Mouse (Mus musculus): ENCODE measurements around the gene Lrp6. TPM values are rescaled to one million over a fixed set of nuclear protein-coding genes. Genes with fewer than 3 reads are reported as not detected.

Gene Lrp6
- polyA plus RNA-seq, 1 experiment = 3.6 TPM

GRCm38 (mm10) chr6:134535169-134535568 is 31.6 kb downstream of the Lrp6 start:
- no peaks in the 10 kb centered on the region for H3K27me3 ChIP-seq (ENCODE audit: control insufficient read depth, insufficient read depth, low read length)
- no peaks in the 10 kb centered on the region for H3K36me3 ChIP-seq (ENCODE audit: control insufficient read depth, insufficient read depth, low read length)
- H3K27ac ChIP-seq (ENCODE audit: control insufficient read depth, insufficient read depth, low read depth, low read length) = no peak overlapping the region
- H3K4me1 ChIP-seq (ENCODE audit: control insufficient read depth, insufficient read depth, low read length) = no peaks in the 10 kb centered on the region
- no peak overlapping the region for H3K4me3 ChIP-seq (ENCODE audit: control insufficient read depth, low read depth, low read length)
- TF ChIP-seq POLR2A (IDR thresholded peaks at IDR 0.05; ENCODE audit: control insufficient read depth, low read depth, low read length) (no peak), CTCF (IDR thresholded peaks at IDR 0.05; ENCODE audit: control insufficient read depth, insufficient read depth, insufficient replicate concordance, low read depth, low read length) (no peak)

GRCm38 (mm10) chr6:134533021-134533420 is 33.7 kb downstream of the Lrp6 start:
- Histone ChIP-seq H3K4me1 (ENCODE audit: control insufficient read depth, insufficient read depth, low read length) (no peaks in the 10 kb centered on the region), H3K4me3 (ENCODE audit: control insufficient read depth, low read depth, low read length) (no peak overlapping the region), H3K27ac (ENCODE audit: control insufficient read depth, insufficient read depth, low read depth, low read length) (no peak overlapping the region), H3K36me3 (ENCODE audit: control insufficient read depth, insufficient read depth, low read length) (no peaks in the 10 kb centered on the region), H3K27me3 (ENCODE audit: control insufficient read depth, insufficient read depth, low read length) (no peaks in the 10 kb centered on the region)
- TF ChIP-seq POLR2A (IDR thresholded peaks at IDR 0.05; ENCODE audit: control insufficient read depth, low read depth, low read length) (no peak), CTCF (IDR thresholded peaks at IDR 0.05; ENCODE audit: control insufficient read depth, insufficient read depth, insufficient replicate concordance, low read depth, low read length) (no peak)

GRCm38 (mm10) chr6:134531950-134532349 is 34.8 kb downstream of the Lrp6 start:
- Histone ChIP-seq H3K27ac (ENCODE audit: control insufficient read depth, insufficient read depth, low read depth, low read length) (no peak overlapping the region), H3K36me3 (ENCODE audit: control insufficient read depth, insufficient read depth, low read length) (no peaks in the 10 kb centered on the region), H3K4me3 (ENCODE audit: control insufficient read depth, low read depth, low read length) (no peak overlapping the region), H3K4me1 (ENCODE audit: control insufficient read depth, insufficient read depth, low read length) (no peaks in the 10 kb centered on the region), H3K27me3 (ENCODE audit: control insufficient read depth, insufficient read depth, low read length) (no peaks in the 10 kb centered on the region)
- TF ChIP-seq POLR2A (IDR thresholded peaks at IDR 0.05; ENCODE audit: control insufficient read depth, low read depth, low read length) = no peak
- no peak for TF ChIP-seq CTCF (IDR thresholded peaks at IDR 0.05; ENCODE audit: control insufficient read depth, insufficient read depth, insufficient replicate concordance, low read depth, low read length)

GRCm38 (mm10) chr6:134529340-134529739 is 37.4 kb downstream of the Lrp6 start:
- Histone ChIP-seq H3K36me3 (ENCODE audit: control insufficient read depth, insufficient read depth, low read length) (no peaks in the 10 kb centered on the region), H3K27me3 (ENCODE audit: control insufficient read depth, insufficient read depth, low read length) (no peaks in the 10 kb centered on the region), H3K4me3 (ENCODE audit: control insufficient read depth, low read depth, low read length) (no peak overlapping the region), H3K27ac (ENCODE audit: control insufficient read depth, insufficient read depth, low read depth, low read length) (no peak overlapping the region), H3K4me1 (ENCODE audit: control insufficient read depth, insufficient read depth, low read length) (no peaks in the 10 kb centered on the region)
- TF ChIP-seq CTCF (IDR thresholded peaks at IDR 0.05; ENCODE audit: control insufficient read depth, insufficient read depth, insufficient replicate concordance, low read depth, low read length) = no peak
- no peak for TF ChIP-seq POLR2A (IDR thresholded peaks at IDR 0.05; ENCODE audit: control insufficient read depth, low read depth, low read length)

GRCm38 (mm10) chr6:134528396-134528795 is 38.4 kb downstream of the Lrp6 start:
- H3K36me3 ChIP-seq (ENCODE audit: control insufficient read depth, insufficient read depth, low read length) = no peaks in the 10 kb centered on the region
- TF ChIP-seq POLR2A (IDR thresholded peaks at IDR 0.05; ENCODE audit: control insufficient read depth, low read depth, low read length) = no peak
- TF ChIP-seq CTCF (IDR thresholded peaks at IDR 0.05; ENCODE audit: control insufficient read depth, insufficient read depth, insufficient replicate concordance, low read depth, low read length) = no peak
- no peak overlapping the region for H3K4me3 ChIP-seq (ENCODE audit: control insufficient read depth, low read depth, low read length)
- no peak overlapping the region for H3K27ac ChIP-seq (ENCODE audit: control insufficient read depth, insufficient read depth, low read depth, low read length)
- no peaks in the 10 kb centered on the region for H3K4me1 ChIP-seq (ENCODE audit: control insufficient read depth, insufficient read depth, low read length)
- H3K27me3 ChIP-seq (ENCODE audit: control insufficient read depth, insufficient read depth, low read length) = no peaks in the 10 kb centered on the region

- no peaks in the 10 kb centered on the region for H3K27me3 ChIP-seq (ENCODE audit: control insufficient read depth, insufficient read depth, low read length)
- H3K4me3 ChIP-seq (ENCODE audit: control insufficient read depth, low read depth, low read length) = no peak overlapping the region
- no peak overlapping the region for H3K27ac ChIP-seq (ENCODE audit: control insufficient read depth, insufficient read depth, low read depth, low read length)
- TF ChIP-seq CTCF (IDR thresholded peaks at IDR 0.05; ENCODE audit: control insufficient read depth, insufficient read depth, insufficient replicate concordance, low read depth, low read length) (no peak), POLR2A (IDR thresholded peaks at IDR 0.05; ENCODE audit: control insufficient read depth, low read depth, low read length) (no peak)
- H3K36me3 ChIP-seq (ENCODE audit: control insufficient read depth, insufficient read depth, low read length) = no peaks in the 10 kb centered on the region
- H3K4me1 ChIP-seq (ENCODE audit: control insufficient read depth, insufficient read depth, low read length) = no peaks in the 10 kb centered on the region
Measured at GRCm38 (mm10) chr6:134527596-134528128, 39.1 kb downstream of the Lrp6 start.

- TF ChIP-seq POLR2A (IDR thresholded peaks at IDR 0.05; ENCODE audit: control insufficient read depth, low read depth, low read length) (no peak), CTCF (IDR thresholded peaks at IDR 0.05; ENCODE audit: control insufficient read depth, insufficient read depth, insufficient replicate concordance, low read depth, low read length) (no peak)
- H3K4me3 ChIP-seq (ENCODE audit: control insufficient read depth, low read depth, low read length) = no peak overlapping the region
- no peaks in the 10 kb centered on the region for H3K4me1 ChIP-seq (ENCODE audit: control insufficient read depth, insufficient read depth, low read length)
- no peaks in the 10 kb centered on the region for H3K36me3 ChIP-seq (ENCODE audit: control insufficient read depth, insufficient read depth, low read length)
- no peaks in the 10 kb centered on the region for H3K27me3 ChIP-seq (ENCODE audit: control insufficient read depth, insufficient read depth, low read length)
- H3K27ac ChIP-seq (ENCODE audit: control insufficient read depth, insufficient read depth, low read depth, low read length) = no peak overlapping the region
Measured at GRCm38 (mm10) chr6:134526821-134527595, 39.8 kb downstream of the Lrp6 start.
